ENCODE assay signal across 22 mouse cellular contexts in the genomic region with DNA sequence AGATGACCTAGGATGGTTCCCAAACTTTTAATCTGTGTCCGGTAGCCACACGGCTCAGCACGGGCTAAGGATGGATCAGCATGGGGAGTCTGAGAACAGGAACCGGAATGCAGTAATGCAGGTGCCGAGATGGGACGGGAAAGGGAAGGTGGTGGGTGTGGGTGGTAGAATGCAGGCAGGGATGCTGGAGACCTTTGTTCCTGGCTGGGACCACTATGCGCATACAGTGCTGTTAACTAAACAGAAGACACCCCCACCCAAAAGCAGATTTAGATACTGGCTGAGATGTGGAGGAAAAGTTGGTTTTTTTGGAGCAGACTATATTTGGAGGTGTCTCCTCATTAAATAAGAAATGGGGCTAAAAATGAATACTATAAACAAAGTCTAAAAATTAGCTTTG.
DNase-seq lines count a peak whose midpoint lies in the region; ATAC-seq lines count a peak whose summit lies in the region.
"Had no signal": no experiment of that assay in that cellular context is flagged by ENCODE, and none has a peak within 500 bp of the region (broad histone marks: within the 10 kb centered on the region; RNA-seq: fewer than 3 reads in every experiment).

No protein-coding gene starts in this region.

- H3K9me3 ChIP-seq in midbrain, embryonic 11.5 days (ENCODE audit: control insufficient read depth, low read length), result no peaks in the 10 kb centered on the region
- no peaks in the 10 kb centered on the region for H3K9me3 ChIP-seq in midbrain, embryonic 15.5 days
- H3K9me3 ChIP-seq: embryonic facial prominence, embryonic 13.5 days; embryonic facial prominence, embryonic 15.5 days; forebrain, embryonic 10.5 days; forebrain, embryonic 12.5 days had no signal

- H3K27me3 ChIP-seq in midbrain, embryonic 11.5 days (ENCODE audit: control insufficient read depth, insufficient read depth, low read length), result no peaks in the 10 kb centered on the region
- no peaks in the 10 kb centered on the region for H3K27me3 ChIP-seq in midbrain, embryonic 15.5 days (replicated peaks)
- H3K27me3 ChIP-seq: embryonic facial prominence, embryonic 13.5 days; embryonic facial prominence, embryonic 15.5 days; forebrain, embryonic 12.5 days had no signal

- WGBS in midbrain, embryonic 11.5 days, result 97% methylated on average over 7 of the region's 7 CpGs
- whole genome bisulfite sequencing in midbrain, embryonic 15.5 days, result 93% methylated on average over 7 of the region's 7 CpGs

- DNase-seq in midbrain, embryonic 11.5 days (ENCODE audit: low spot score, missing footprints), result peak; percentile 4
- peak; percentile 55 for DNase-seq in ES-CJ7 (ENCODE audit: low read depth, low spot score)
- DNase-seq in cerebellum, adult 9-10 months, result no peak
- DNase-seq in left cerebral cortex, postnatal 10 days (ENCODE audit: extremely low spot score in 1 of 2, low spot score in 2 of 2), result no peak
- DNase-seq: adrenal gland, adult 8-10 months; adrenal gland, postnatal 14 days; adrenal gland, postnatal 36 days; cerebellum, adult 11-12 months; cerebellum, adult 2 months; cerebellum, adult 9-11 months; cerebellum, postnatal 14 days; cerebellum, postnatal 36 days; embryo, embryonic 11 days had no signal

- H3K36me3 ChIP-seq in midbrain, embryonic 11.5 days (ENCODE audit: control insufficient read depth, insufficient read depth, low read length), result no peaks in the 10 kb centered on the region
- no peaks in the 10 kb centered on the region for H3K36me3 ChIP-seq in midbrain, embryonic 15.5 days (replicated peaks)
- H3K36me3 ChIP-seq: embryonic facial prominence, embryonic 13.5 days; embryonic facial prominence, embryonic 15.5 days; forebrain, embryonic 10.5 days; forebrain, embryonic 12.5 days had no signal

- intact Hi-C loops in left cerebral cortex, postnatal 10 days (cut with DNase I), result no loop called here

- ATAC-seq in midbrain, embryonic 11.5 days (ENCODE audit: low FRiP score), result no peak
- ATAC-seq in midbrain, embryonic 15.5 days (replicated peaks), result no peak
- ATAC-seq: activated CD4-positive, CD25-positive, alpha-beta regulatory T cell, adult 4 months; forebrain, embryonic 14.5 days; forebrain, embryonic 16.5 days had no signal

- no peak overlapping the region for H3K4me3 ChIP-seq in midbrain, embryonic 11.5 days (ENCODE audit: low read depth, low read length)
- H3K4me3 ChIP-seq in midbrain, embryonic 15.5 days, result no peak overlapping the region
- H3K4me3 ChIP-seq: embryonic facial prominence, embryonic 13.5 days; embryonic facial prominence, embryonic 15.5 days; erythroblast, embryonic 14.5 days; forebrain, embryonic 10.5 days; forebrain, embryonic 12.5 days had no signal

- no peak overlapping the region for H3K9ac ChIP-seq in midbrain, embryonic 11.5 days (ENCODE audit: low read length)
- no peak overlapping the region for H3K9ac ChIP-seq in midbrain, embryonic 15.5 days
- H3K9ac ChIP-seq: embryonic facial prominence, embryonic 13.5 days; embryonic facial prominence, embryonic 15.5 days; forebrain, embryonic 12.5 days had no signal

- H3K4me1 ChIP-seq in midbrain, embryonic 11.5 days (ENCODE audit: control insufficient read depth, insufficient read depth, low read length), result no peaks in the 10 kb centered on the region
- no peaks in the 10 kb centered on the region for H3K4me1 ChIP-seq in midbrain, embryonic 15.5 days
- H3K4me1 ChIP-seq: forebrain, embryonic 12.5 days had no signal

- H3K27ac ChIP-seq in midbrain, embryonic 11.5 days (ENCODE audit: low read depth, low read length), result no peak overlapping the region
- no peak overlapping the region for H3K27ac ChIP-seq in midbrain, embryonic 15.5 days
- H3K27ac ChIP-seq: embryonic facial prominence, embryonic 13.5 days; embryonic facial prominence, embryonic 15.5 days; forebrain, embryonic 10.5 days; forebrain, embryonic 12.5 days had no signal

- H3K4me2 ChIP-seq in midbrain, embryonic 11.5 days, result no peak overlapping the region
- no peak overlapping the region for H3K4me2 ChIP-seq in midbrain, embryonic 15.5 days
- H3K4me2 ChIP-seq: embryonic facial prominence, embryonic 13.5 days; embryonic facial prominence, embryonic 15.5 days; forebrain, embryonic 12.5 days had no signal

Comparison
In these comparisons a context has a peak if more than half of its experiments do, and no peak if none do; other contexts are left out.
1. DNase-seq: peak in midbrain, embryonic 11.5 days (single experiment) and ES-CJ7 (single experiment); none in cerebellum, adult 9-10 months (single experiment) and left cerebral cortex, postnatal 10 days (0 of 2).